Mouse (Mus musculus) embryonic facial prominence, embryonic 11.5 days (tissue): ENCODE data around the gene Irx5. TPM values are rescaled to one million over a fixed set of nuclear protein-coding genes. Genes with fewer than 3 reads are reported as not detected.
A peak's percentile ranks its signal among the peaks of the same experiment; 100 is the strongest.

Experiments used
- ATAC-seq: fragments of 200-750 bp; cut with Nextera tagmentation; replicated peaks from 2 replicates; pipeline ENCODE4 v1.8.0; 2017; ENCODE audit warnings: low read depth; ENCODE audit not compliant: insufficient number of reproducible peaks, low FRiP score, low TSS enrichment
- DNase-seq: peaks from one replicate; pipeline ENCODE4 v3.0.0-alpha.2; 2015; ENCODE audit warnings: low spot score
- H3K27ac ChIP-seq: fragments of 300-500 bp; sonication (generic); replicated peaks from 2 replicates; pipeline ENCODE4 v1.5.1; 2014; ENCODE audit warnings: mild to moderate bottlenecking, low read depth, low read length, control low read depth
- H3K27me3 ChIP-seq: fragments of 300-500 bp; sonication (generic); 2 replicates; pipeline ENCODE4 v1.6.1; 2014; ENCODE audit warnings: mild to moderate bottlenecking, low read length, moderate library complexity, mixed read lengths; ENCODE audit not compliant: control insufficient read depth, insufficient read depth
- H3K36me3 ChIP-seq: fragments of 300-500 bp; sonication (generic); replicated peaks from 2 replicates; pipeline ENCODE4 v1.6.1; 2014; ENCODE audit warnings: low read depth, mild to moderate bottlenecking, low read length, moderate library complexity, mixed read lengths; ENCODE audit not compliant: control insufficient read depth, insufficient read depth
- H3K4me1 ChIP-seq: fragments of 300-500 bp; sonication (generic); 2 replicates; pipeline ENCODE4 v1.6.1; 2014; ENCODE audit warnings: low read length, mixed read lengths; ENCODE audit not compliant: control insufficient read depth, insufficient read depth
- H3K4me2 ChIP-seq: fragments of 300-500 bp; sonication (generic); 2 replicates; pipeline ENCODE4 v1.6.1; 2014; ENCODE audit warnings: low read depth, mild to moderate bottlenecking, control low read depth, low read length, moderate library complexity
- H3K4me3 ChIP-seq: fragments of 300-500 bp; sonication (generic); 2 replicates; pipeline ENCODE4 v1.5.1; 2014; ENCODE audit warnings: low read depth, low read length, control low read depth
- H3K9ac ChIP-seq: fragments of 300-500 bp; sonication (generic); replicated peaks from 2 replicates; pipeline ENCODE4 v1.6.1; 2014; ENCODE audit warnings: mild to moderate bottlenecking, control low read depth, low read length
- H3K9me3 ChIP-seq: fragments of 300-500 bp; sonication (generic); replicated peaks from 2 replicates; pipeline ENCODE4 v1.6.1; 2016; ENCODE audit warnings: mild to moderate bottlenecking, low read length, inconsistent platforms, mixed read lengths; ENCODE audit not compliant: control insufficient read depth
- WGBS: fragments of 180-500 bp; shearing (Covaris S2); extraction: QIAGEN DNeasy Blood & Tissue Kit; methylation state at CpG from one replicate; pipeline ENCODE4 v1.1.7; 2014; 5-methylcytosine and 5-hydroxymethylcytosine counted together
- polyA plus RNA-seq: library from polyadenylated mRNA; unstranded; fragments of >200 nt; fragmentation: Nextera tagmentation; extraction: Ambion mirVana; gene quantifications from 2 replicates; pipeline ENCODE4 v1.2.1, GENCODE M21; 2014

Gene Irx5
- polyA plus RNA-seq, 1 experiment from 2014 or later, result 20.9 TPM

- no peak overlapping the region for H3K9ac ChIP-seq
- H3K4me2 ChIP-seq, result peak overlapping the region; percentile 28; the same call in 1 of the 2 replicates
- H3K36me3 ChIP-seq, result no peaks in the 10 kb centered on the region
- peak; percentile 58 for DNase-seq
- H3K9me3 ChIP-seq, result no peaks in the 10 kb centered on the region
- WGBS, result 13% methylated on average over 20 of the region's 20 CpGs
- no peak overlapping the region; the same call in 1 of the 2 replicates for H3K4me3 ChIP-seq
- peaks cover 32% of the 10 kb centered on the region for H3K27me3 ChIP-seq
- no peak overlapping the region for H3K27ac ChIP-seq
- H3K4me1 ChIP-seq, result peaks cover 3% of the 10 kb centered on the region; the same call in 1 of the 2 replicates
- ATAC-seq, result 0 out of 2 replicates have a peak, but pooled peaks have one; percentile 15
These were observed 9.4 kb downstream of the Irx5 start for GRCm38 (mm10) chr8:92366736-92367267.

GRCm38 (mm10) chr8:92379524-92379923 lies 22.1 kb downstream of the Irx5 start:
- Histone ChIP-seq H3K27me3 (no peaks in the 10 kb centered on the region), H3K4me3 (no peak overlapping the region), H3K9me3 (no peaks in the 10 kb centered on the region), H3K4me1 (no peaks in the 10 kb centered on the region; the same call in 1 of the 2 replicates), H3K36me3 (no peaks in the 10 kb centered on the region), H3K27ac (no peak overlapping the region), H3K9ac (no peak overlapping the region), H3K4me2 (no peak overlapping the region; the same call in 1 of the 2 replicates)
- DNase-seq (peak; percentile 47), ATAC-seq (0 out of 2 replicates have a peak, but pooled peaks have one; percentile 52)
- 20% methylated on average over 6 of the region's 6 CpGs for WGBS

GRCm38 (mm10) chr8:92380571-92380970 lies 23.1 kb downstream of the Irx5 start:
- Histone ChIP-seq H3K27me3 (no peaks in the 10 kb centered on the region), H3K27ac (no peak overlapping the region), H3K9me3 (no peaks in the 10 kb centered on the region), H3K4me3 (no peak overlapping the region), H3K36me3 (no peaks in the 10 kb centered on the region), H3K9ac (no peak overlapping the region), H3K4me2 (no peak overlapping the region), H3K4me1 (no peaks in the 10 kb centered on the region; the same call in 1 of the 2 replicates)
- WGBS, result 41% methylated on average over 2 of the region's 2 CpGs
- DNase-seq, result no peak
- no peak for ATAC-seq

GRCm38 (mm10) chr8:92387893-92388292 lies 30.5 kb downstream of the Irx5 start:
- WGBS, result 75% methylated on average over 4 of the region's 4 CpGs
- no peaks in the 10 kb centered on the region for H3K4me1 ChIP-seq
- H3K9ac ChIP-seq, result no peak overlapping the region
- no peaks in the 10 kb centered on the region for H3K36me3 ChIP-seq
- H3K27ac ChIP-seq, result no peak overlapping the region
- no peaks in the 10 kb centered on the region for H3K27me3 ChIP-seq
- DNase-seq (no peak), ATAC-seq (no peak)
- no peaks in the 10 kb centered on the region for H3K9me3 ChIP-seq
- no peak overlapping the region for H3K4me3 ChIP-seq
- H3K4me2 ChIP-seq, result no peak overlapping the region

- 82% methylated on average over 2 of the region's 2 CpGs for WGBS
- DNase-seq (no peak), ATAC-seq (no peak)
- H3K27ac ChIP-seq, result no peak overlapping the region
- no peak overlapping the region for H3K4me2 ChIP-seq
- H3K4me3 ChIP-seq, result no peak overlapping the region
- H3K36me3 ChIP-seq, result no peaks in the 10 kb centered on the region
- no peak overlapping the region for H3K9ac ChIP-seq
- no peaks in the 10 kb centered on the region for H3K9me3 ChIP-seq
- no peaks in the 10 kb centered on the region for H3K4me1 ChIP-seq
- H3K27me3 ChIP-seq, result no peaks in the 10 kb centered on the region
These were observed 46.8 kb downstream of the Irx5 start for GRCm38 (mm10) chr8:92404218-92404617.

GRCm38 (mm10) chr8:92408092-92408491 lies 50.7 kb downstream of the Irx5 start:
- no peak overlapping the region for H3K27ac ChIP-seq
- H3K4me3 ChIP-seq, result no peak overlapping the region
- no peaks in the 10 kb centered on the region for H3K9me3 ChIP-seq
- no peak for DNase-seq
- H3K4me1 ChIP-seq, result no peaks in the 10 kb centered on the region
- no peak for ATAC-seq
- no peak overlapping the region for H3K4me2 ChIP-seq
- H3K27me3 ChIP-seq, result no peaks in the 10 kb centered on the region
- no peak overlapping the region for H3K9ac ChIP-seq
- H3K36me3 ChIP-seq, result no peaks in the 10 kb centered on the region
- WGBS, result 38% methylated on average over 7 of the region's 7 CpGs

- ATAC-seq (no peak), DNase-seq (no peak)
- Histone ChIP-seq H3K9ac (no peak overlapping the region), H3K4me1 (no peaks in the 10 kb centered on the region), H3K27me3 (no peaks in the 10 kb centered on the region), H3K36me3 (no peaks in the 10 kb centered on the region), H3K27ac (no peak overlapping the region), H3K4me3 (no peak overlapping the region), H3K9me3 (no peaks in the 10 kb centered on the region), H3K4me2 (no peak overlapping the region)
- WGBS, result 73% methylated on average over 6 of the region's 6 CpGs
These were observed 56.2 kb downstream of the Irx5 start for GRCm38 (mm10) chr8:92413583-92413982.

GRCm38 (mm10) chr8:92420666-92421065 lies 63.2 kb downstream of the Irx5 start:
- no peak overlapping the region for H3K27ac ChIP-seq
- ATAC-seq (no peak), DNase-seq (no peak)
- H3K4me3 ChIP-seq, result no peak overlapping the region
- no peaks in the 10 kb centered on the region for H3K9me3 ChIP-seq
- H3K4me1 ChIP-seq, result no peaks in the 10 kb centered on the region
- no peaks in the 10 kb centered on the region for H3K27me3 ChIP-seq
- H3K9ac ChIP-seq, result no peak overlapping the region
- no peaks in the 10 kb centered on the region for H3K36me3 ChIP-seq
- no peak overlapping the region for H3K4me2 ChIP-seq
- 72% methylated on average over 7 of the region's 7 CpGs for WGBS
